In genomic region chr3:103075871-103076270, GRCm38 (mm10) we compare ENCODE assay signal across 11 mouse cellular contexts. TPM values are rescaled to one million over a fixed set of nuclear protein-coding genes. Genes with fewer than 3 reads are reported as not detected.
"Had no signal": no experiment of that assay in that cellular context is flagged by ENCODE, and none has a peak within 500 bp of the region (broad histone marks: within the 10 kb centered on the region; RNA-seq: fewer than 3 reads in every experiment).

No protein-coding gene starts in this region.

- DNase-seq: liver, postnatal 0 days; lung, adult 2 months; lung, postnatal 14 days; lung, postnatal 36 days; spleen, adult 18-20 months; thymus, adult 18-20 months; thymus, postnatal 14 days; thymus, postnatal 36 days had no signal

RNA-seq across cellular contexts. Expression of gene Ampd1, which starts 2.1 kb away (rescaled TPM):
- total RNA-seq: megakaryocyte progenitor cell, adult 5-6 weeks; midbrain, postnatal 0 days; monocyte, adult 5-6 weeks had no signal
